Mouse (Mus musculus): ENCODE measurements around the gene Gpr18. TPM values are rescaled to one million over a fixed set of nuclear protein-coding genes. Genes with fewer than 3 reads are reported as not detected.

Gene Gpr18
- total RNA-seq, 2 experiments from 2014 or later: 0.39 TPM; not detected in 1

DNA sequence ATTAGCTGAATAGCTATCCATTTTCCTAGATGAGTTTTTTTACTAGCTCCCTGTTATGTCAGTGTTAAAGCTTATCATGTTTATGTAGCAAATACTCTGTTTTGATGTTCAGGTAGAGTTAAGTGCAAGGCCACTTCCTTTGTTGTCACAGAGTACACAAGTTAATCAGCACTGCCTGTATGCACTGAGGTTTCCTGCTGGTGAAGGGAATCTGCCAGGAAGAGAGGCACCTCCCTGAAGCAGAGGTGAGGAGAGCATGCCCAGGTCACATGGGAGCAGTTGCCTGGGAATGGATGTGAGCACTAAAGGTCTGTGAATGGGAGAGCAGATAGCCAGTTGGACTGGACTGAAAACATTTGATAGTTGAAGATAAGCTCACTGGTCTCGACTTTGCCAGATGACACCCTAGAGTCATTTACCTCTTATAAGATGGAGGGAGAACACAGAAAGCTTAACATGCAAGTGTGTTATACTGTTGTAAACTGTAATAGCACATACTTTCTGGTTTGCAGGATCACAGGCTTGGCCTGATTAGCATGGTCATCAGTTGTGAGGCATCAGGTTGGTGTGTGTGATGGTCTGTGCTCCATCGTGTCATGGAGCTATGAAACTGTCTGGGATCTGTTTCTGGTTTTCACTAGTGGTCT lies 35.9 kb upstream of the Gpr18 start:
- intact Hi-C loops (cut with DNase I): no loop called here
- DNase-seq: no peak

DNA sequence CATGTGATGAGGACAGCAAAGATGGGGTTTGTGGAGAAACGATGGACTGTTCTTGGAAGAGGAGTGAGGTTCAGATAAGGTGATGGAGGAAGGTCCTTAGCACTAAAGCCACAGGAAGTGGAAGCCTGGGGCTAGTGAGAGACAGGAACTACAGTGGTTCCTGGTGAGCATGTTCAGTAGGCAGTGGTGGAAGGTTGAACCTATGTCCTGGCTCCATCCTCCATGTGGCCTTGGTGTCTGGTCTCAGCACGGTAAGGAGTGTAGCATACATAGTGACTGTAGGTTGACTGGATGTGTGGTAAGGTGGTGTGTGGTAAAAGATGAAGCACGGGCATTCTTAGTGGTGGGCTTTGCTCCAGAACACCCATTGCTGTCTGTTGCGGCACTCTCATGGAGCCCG lies 34.3 kb upstream of the Gpr18 start:
- intact Hi-C loops (cut with DNase I): no loop called here
- no peak for DNase-seq

DNA sequence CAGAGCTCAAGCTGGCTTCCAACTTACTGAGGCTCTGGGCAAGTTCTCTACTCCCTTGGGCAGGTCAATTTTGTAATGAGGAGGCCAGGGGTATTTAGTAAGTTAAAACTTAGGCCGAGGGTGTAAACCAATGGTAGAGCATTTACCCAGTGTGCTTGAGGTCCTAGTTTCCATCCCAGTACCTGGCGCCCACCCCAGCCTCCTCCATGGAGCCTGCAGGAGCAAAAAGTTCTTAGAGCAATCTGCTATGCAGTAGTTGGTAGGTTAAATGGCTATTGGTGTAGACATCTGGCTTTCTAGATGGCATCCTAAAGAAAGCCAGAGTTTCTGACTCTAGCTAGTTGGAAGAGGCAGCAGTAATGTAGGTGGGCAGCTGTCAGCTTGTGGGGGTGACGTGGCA lies 33.9 kb upstream of the Gpr18 start:
- DNase-seq: no peak
- intact Hi-C loops (cut with DNase I): no loop called here

DNA sequence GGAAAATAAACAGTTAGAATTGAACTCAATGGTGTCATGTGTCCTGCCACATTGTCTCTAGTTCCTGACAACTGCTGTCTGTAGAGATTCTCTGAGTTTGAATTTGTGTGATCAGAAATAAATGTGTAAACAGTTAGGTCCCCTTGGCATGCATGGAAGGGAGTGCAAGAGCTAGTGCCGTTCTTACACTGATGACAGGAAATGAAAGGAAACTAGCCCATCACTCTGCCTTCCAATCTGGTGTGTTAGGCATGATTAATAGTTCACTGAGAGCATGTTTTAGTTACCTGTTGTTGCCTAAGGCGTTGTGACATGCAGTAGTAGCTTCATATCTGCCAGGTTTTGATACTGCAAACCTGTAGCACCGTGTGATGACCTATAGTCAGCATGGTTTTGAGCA lies 32.4 kb upstream of the Gpr18 start:
- DNase-seq: no peak
- intact Hi-C loops (cut with DNase I): no loop called here

DNA sequence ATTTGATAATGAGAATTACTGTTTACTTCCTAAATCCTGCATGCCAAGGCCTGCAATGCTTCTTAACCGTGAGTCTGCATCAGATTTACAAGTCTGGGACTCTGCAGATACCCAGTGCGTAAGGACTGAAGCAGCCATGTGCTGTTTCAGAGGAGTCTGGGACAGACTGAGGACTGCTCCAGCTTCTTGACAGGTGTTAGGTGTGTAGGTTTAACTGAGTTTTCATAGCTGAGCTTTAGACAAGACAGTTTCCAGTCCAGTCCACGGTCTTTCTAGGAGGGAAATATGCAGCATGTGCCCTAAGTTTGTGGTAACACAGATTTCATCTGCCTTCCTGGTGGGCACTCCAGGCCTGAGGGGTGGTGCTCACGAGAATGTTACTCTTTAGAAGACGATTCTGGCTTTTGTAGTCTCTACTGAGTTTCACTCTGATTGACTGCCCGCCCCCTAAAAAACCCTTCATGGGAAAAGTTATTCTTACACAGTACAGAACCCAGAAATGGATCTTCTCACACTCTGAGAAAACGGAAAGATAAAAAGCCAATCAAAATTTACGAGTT lies 31.7 kb upstream of the Gpr18 start:
- intact Hi-C loops (cut with DNase I): no loop called here
- DNase-seq: no peak

DNA sequence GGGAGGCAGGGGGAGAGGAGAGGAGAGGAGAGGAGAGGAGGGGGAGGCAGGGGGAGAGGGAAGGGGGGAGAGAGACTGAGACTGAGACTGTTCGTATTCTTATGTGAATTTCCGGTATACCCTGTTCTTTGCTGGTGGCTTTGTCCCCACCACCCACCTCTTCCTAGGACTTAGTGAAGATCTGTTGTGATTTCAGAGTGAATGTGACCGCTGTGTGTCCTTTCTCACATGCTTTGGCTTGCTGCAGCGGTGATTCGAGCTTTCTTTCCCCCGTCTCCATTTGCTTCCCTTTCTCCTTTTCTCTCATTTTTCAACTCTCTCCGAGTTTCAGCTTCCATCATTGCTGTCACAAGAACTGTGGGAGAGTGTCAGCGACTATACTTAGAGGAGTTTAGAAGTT lies 31.1 kb upstream of the Gpr18 start:
- intact Hi-C loops (cut with DNase I): no loop called here

DNA sequence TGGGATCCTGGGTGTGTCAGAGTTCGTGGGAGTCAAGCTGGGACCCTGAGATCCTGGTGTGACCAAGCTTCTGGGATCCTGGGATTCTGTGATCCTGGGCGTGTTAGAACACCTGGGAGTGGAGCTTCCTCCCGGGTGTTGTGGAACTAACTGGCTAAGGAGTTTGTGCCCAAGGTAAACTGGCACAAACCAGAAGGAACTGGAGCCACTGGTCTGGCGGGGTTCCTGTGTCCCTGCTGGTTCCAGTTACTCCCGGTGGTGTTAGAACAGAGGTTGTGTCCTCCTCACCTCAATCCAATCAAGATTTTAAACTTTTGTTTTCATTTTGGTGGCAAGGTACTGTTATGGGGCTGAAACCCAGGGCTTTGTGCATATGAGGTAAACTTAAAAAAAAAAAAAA lies 30.6 kb upstream of the Gpr18 start:
- DNase-seq: no peak
- intact Hi-C loops (cut with DNase I): no loop called here

More for the DNA sequence above, 31.1 kb upstream of the Gpr18 start:
- DNase-seq: no peak

DNA sequence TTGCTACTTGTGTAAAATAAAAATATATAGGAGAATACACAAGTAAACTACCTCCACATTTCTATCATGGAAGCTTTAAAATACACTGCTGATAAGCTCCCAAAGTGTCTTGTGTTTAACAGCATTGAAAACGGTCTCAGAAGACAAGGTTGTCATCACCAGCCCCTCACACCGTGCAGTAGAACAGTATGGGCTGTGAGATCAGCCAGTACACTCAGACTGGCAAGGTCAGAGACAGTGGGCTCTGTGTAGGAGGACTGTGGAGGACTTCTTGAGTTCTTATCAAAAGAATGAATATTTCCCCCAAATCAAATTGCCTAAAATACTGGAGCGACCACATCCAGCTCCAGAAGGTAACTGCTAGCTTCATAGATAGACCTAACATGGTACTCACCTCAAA lies 24.0 kb upstream of the Gpr18 start:
- DNase-seq: no peak
- intact Hi-C loops (cut with DNase I): no loop called here

DNA sequence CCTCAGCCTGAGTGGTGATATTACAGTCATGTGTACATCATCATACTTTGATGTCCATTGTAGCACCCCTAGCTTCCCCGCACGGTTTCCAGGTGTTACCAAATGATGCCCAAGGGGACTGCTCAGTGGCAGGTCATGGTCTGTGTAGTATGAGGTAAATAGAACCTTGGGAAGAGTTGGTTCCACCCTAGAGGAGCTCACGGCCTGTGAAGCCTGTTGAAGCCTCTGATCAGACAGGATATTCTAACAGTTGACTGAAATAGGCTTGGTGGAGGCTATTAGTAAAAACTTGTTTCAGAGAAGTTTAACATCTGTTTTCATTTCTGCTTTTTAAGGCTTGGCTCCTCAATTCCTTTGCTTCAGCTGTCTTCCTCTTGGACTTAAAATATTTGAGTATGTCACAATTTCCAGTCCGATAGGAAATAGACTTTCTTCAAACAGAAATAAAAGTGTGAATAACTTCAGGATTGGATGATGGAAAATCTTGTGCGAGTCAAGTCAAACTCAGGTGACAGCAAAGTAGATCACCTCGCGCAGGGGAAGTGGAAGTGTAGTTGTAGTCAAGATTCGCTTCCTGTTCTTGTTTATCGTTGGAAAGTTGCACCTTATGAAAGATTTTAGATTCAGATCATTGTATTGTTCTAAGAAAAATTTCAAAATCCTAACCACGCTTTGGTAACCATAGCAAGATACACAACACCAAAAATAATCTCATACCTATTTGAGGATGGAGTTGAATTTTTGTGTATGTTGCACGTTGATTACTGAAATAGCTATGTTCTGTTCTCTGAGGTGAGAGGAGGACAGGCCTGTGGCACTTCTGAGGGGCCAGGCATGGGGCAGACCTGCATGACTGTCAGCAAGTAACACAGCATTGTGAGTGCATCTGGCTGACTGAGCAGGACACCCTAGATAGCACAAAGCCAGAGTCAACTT lies 22.9 kb upstream of the Gpr18 start:
- no peak for DNase-seq
- intact Hi-C loops (cut with DNase I): no loop called here

DNA sequence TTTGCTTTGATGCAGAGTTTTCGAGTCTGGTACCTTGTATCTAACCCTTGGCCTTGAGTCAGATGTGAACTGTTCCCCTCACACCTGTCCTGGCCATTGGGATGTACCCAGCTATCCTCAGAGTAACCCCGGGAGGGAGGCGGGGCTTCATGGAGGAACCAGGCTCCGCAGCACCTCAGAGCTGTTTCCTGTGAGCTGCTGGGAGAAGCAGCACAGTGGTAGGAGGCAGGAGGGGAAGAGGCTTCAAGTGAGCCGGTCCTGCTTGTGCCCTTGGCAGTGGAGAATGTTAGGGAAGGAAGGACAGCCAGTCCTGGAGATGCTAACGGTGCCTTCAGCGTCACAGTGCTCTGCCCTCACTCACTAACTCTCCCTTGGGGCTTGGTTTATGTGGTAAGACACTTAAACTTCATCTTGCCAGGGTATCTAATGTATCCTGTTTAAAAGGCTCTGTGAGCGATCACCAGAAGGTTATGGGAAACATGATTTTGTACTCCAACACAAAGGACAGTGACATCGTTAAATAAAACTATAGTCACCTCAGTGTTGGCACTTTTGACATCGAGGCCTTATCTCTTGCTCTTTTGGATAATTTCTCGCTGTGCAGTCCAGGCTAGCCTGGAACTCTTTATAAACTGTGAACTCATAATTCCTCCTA lies 22.1 kb upstream of the Gpr18 start:
- intact Hi-C loops (cut with DNase I): no loop called here
- DNase-seq: no peak

DNA sequence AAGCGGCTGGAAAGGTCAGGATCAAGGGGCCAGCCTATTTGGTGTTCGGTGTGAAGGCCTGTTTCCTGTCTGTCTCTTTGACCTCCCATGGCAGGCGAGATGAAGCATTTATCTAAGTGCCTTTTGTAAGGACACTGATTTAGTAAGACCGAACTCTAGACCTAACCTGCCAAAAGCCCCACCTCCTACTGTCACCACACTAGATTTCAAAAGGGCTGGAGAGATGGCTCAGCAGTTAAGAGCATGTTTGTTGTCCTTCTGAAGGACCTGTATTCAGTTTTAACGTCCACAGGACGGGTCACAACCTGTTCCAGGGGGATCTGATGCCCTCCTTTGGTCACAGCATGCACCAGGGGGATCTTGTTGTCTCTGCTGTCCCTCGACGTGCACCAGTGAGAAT lies 21.3 kb upstream of the Gpr18 start:
- DNase-seq: no peak
- intact Hi-C loops (cut with DNase I): no loop called here

DNA sequence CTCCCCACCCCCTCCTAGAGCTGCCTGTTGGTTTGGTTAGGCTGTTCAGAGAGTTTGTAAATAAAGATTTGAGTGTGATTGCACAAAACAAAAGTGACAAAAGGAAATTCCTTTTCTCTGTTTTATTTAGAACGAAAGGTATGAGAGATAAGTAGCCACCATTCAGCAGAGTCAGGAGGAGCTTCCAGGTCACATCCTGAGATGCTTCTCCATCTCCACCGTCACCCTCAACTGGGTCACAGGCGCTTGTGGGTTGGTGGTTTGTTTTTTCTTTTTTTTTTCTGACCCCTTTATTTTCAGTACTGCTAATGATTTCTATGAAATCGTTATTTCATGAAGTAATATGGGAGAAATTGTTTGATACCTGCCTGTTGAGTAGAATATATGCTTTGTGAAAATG lies 20.8 kb upstream of the Gpr18 start:
- intact Hi-C loops (cut with DNase I): no loop called here
- DNase-seq: no peak

DNA sequence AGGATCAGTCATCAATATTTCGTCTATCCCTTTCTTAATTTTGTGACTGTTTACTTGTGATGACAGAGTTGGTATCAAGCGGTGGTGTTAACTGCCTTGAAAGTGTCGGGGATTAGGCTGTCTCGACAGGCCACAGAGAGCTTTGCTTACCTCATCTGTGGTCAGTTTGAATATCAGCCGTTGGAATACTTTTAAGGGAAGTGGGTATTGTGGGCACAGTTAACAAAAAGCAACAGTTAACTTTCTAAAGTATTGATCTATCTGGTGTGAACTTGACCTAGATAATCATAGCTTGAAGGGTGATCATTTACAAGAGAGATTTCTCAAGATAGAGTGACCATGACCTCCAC lies 19.0 kb upstream of the Gpr18 start:
- intact Hi-C loops (cut with DNase I): loop anchor here (5.0 kb wide), 1 partner anchor 33 kb away; the partner anchor contains the start of gene Gpr183
- no peak for DNase-seq

DNA sequence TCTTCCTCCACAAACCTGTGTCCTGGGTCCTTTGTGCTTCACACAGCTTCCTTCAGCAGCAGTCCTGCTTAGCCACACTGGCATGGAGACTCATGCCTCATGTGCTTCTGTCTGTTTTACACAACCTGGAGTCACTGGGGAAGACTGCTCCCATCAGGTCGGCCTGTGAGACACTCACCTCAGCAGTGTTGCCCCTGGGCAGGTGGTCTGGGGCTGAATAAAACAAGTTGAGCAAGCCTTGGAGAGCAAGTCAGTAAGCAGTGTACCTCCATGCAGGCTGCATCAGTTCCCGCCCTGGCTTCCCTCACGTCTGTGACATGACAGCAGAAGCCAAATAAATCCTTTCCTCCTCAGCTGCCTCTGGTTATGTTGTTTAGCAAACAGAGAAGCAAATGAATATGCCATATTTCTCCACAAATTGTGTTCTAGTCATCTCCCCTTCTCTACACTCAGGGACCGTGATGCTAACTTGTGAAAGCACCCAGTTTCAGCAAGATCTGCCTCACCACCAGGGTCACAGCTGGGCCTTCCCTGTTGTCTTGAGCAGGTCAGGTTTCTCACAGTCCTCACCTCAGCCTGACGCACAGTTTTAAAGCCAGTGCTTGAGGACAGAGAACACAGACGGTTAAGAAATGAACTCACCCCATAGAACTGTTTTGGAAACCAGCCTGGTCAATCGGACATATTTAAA lies 18.5 kb upstream of the Gpr18 start:
- intact Hi-C loops (cut with DNase I): loop anchor here (5.0 kb wide), 1 partner anchor 33 kb away; the partner anchor contains the start of gene Gpr183
- no peak for DNase-seq

DNA sequence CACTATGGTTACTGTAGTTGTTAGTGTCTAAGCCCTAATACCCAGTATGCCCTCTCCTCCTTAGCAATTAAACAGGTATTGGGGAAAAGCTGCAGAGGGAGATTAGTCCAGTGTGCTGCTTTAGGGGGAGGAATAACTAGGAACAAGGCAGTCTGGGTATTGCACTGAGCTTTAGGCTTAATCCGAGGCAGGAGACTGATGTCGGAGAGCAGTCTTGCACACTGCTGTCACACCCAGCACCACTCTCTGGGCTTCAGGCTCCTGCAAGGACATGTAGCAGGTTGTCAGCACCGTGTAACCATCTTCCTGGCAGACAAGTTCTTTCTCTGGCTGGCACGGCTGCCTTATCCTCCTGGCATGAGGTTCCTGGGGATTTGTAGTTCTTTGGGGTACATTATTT lies 16.6 kb upstream of the Gpr18 start:
- DNase-seq: no peak
- intact Hi-C loops (cut with DNase I): loop anchor here (5.0 kb wide), 1 partner anchor 35 kb away; the partner anchor contains the start of gene Gpr183

DNA sequence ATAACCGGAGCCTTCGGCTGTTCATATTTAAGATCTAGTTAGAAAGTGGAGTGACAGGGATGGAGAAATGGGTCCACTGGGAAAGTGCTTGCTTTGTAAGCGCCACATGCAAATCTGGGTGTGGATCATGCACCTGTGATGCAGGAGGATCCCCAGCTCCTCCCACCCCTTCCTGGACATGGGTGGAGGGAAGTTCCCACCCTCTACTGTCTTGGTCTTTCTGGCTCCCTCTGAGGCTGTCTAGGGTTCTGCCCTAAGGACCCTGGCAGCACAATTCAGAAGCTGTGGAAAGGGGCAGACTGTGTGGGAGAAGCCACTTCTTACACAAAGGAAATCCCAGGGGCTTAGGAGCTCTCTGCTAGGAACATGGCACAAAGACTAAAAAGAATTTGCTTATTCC lies 16.0 kb upstream of the Gpr18 start:
- intact Hi-C loops (cut with DNase I): loop anchor here (5.0 kb wide), 1 partner anchor 36 kb away; the partner anchor contains the start of gene Gpr183

DNA sequence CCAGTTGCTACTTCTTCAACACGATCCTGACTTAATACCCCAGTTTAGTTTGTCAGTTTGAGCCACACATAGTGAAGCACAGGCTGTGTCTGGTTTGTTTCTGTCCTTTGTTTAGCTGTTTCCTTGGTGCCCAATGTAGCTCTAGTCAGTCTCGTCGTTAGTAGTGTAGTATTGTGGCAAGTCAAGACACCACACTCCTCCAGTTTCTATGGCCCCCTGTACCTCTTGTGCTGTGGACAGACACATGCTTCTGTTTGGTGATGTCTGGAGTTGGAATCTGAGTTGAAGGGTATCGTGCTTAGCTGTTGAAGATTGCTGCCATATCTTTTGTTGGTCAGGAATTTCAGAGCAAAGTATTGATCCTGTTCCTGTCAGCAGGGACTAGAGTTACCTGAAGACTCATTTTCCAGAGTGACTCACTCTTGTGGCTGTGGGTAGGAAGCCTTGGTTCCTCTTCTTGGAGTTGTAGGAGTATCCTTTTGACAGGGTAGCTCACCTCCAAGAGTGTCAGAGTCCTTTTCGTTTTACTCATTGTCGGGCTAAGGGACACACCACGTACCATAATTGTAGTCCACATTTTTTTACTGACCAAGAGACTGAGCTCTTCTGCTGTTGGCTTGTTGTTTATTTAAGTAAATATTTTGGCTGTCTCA lies 15.3 kb upstream of the Gpr18 start:
- intact Hi-C loops (cut with DNase I): loop anchor here (5.0 kb wide), 1 partner anchor 36 kb away; the partner anchor contains the start of gene Gpr183
- no peak for DNase-seq

More for the DNA sequence above, 16.0 kb upstream of the Gpr18 start:
- DNase-seq: no peak

DNA sequence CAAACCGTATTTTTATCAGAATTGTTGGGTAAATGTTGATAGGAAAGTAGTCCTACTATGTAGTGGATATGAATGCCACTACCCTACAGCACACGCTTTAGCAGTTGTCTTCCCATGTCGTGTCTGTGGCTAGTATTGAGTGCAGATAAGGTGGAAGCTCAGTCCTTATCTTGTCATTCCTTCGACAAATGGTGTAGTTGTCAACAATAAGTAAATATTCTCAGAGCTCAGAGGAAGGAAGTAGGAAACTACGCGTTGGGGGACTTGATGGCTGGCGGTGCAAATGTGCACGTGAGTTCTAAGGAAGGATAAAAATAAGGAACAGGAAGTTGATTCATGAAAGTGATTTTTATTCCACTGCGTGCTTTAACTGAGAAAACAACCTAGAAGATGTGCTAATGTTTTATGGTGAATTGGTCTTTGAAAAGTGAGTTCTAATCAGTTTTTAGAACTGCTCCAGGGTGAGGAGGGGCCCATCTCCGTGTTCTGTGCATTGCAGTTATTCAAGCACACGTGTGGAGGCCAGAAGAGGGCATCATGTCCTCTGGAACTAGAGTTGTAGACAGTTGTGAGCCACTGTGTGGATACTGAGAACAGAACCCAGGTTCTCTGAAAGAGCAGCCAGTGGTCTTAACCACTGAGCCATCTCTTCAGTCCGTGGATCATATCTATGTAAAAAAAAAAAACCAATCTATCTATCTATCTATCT lies 13.8 kb upstream of the Gpr18 start:
- intact Hi-C loops (cut with DNase I): loop anchor here (5.0 kb wide), 1 partner anchor 203 kb away; no protein-coding TSS in a partner anchor
- DNase-seq: no peak
